Mouse (Mus musculus) yolk sac, embryonic 10.5 days (tissue): ENCODE measurements around the gene a.
"Not testable (repeated sequence)": the region's sequence is repeated elsewhere in the genome, so short reads cannot be mapped to it uniquely, and the experiment has no call there.

Experiments used
- DNase-seq: peaks from one replicate; pipeline ENCODE4 v3.0.0-alpha.2; 2017; ENCODE audit warnings: low spot score

a gene

GRCm38 (mm10) chr2:155053512-155053911, 262.3 kb downstream of the a start:
- not testable (repeated sequence) for DNase-seq

GRCm38 (mm10) chr2:155054672-155055071, 263.5 kb downstream of the a start:
- DNase-seq = no peak

GRCm38 (mm10) chr2:155056076-155056578, 264.9 kb downstream of the a start:
- peak; percentile 74 for DNase-seq

- DNase-seq = no peak
Observed at GRCm38 (mm10) chr2:155057361-155057760, 266.2 kb downstream of the a start.

- DNase-seq = no peak
Observed at GRCm38 (mm10) chr2:155071027-155071426, 279.8 kb downstream of the a start.

- no peak for DNase-seq
Observed at GRCm38 (mm10) chr2:155072353-155073145, 281.3 kb downstream of the a start.

GRCm38 (mm10) chr2:155073347-155073746, 282.1 kb downstream of the a start:
- DNase-seq = no peak

- DNase-seq = peak; percentile 96
Observed at GRCm38 (mm10) chr2:155073978-155074765, 283.0 kb downstream of the a start, which contains the start of gene Ahcy. Gene Ahcy (minus strand): TSS chr2:155074497.

- DNase-seq = no peak
Observed at GRCm38 (mm10) chr2:155074766-155075330, 283.6 kb downstream of the a start.

GRCm38 (mm10) chr2:155075649-155076048, 284.4 kb downstream of the a start:
- no peak for DNase-seq

- DNase-seq = peak; percentile 38
Observed at GRCm38 (mm10) chr2:155079500-155080178, 288.4 kb downstream of the a start.

- DNase-seq = no peak
Observed at GRCm38 (mm10) chr2:155080179-155080530, 289.0 kb downstream of the a start.

GRCm38 (mm10) chr2:155081056-155081455, 289.9 kb downstream of the a start:
- DNase-seq = no peak

GRCm38 (mm10) chr2:155082121-155082803, 291.1 kb downstream of the a start:
- peak; percentile 52 for DNase-seq

GRCm38 (mm10) chr2:155084546-155084945, 293.3 kb downstream of the a start:
- no peak for DNase-seq

GRCm38 (mm10) chr2:155086328-155086727, 295.1 kb downstream of the a start:
- no peak for DNase-seq

GRCm38 (mm10) chr2:155088264-155088663, 297.1 kb downstream of the a start:
- DNase-seq = no peak

GRCm38 (mm10) chr2:155090909-155091742, 299.9 kb downstream of the a start:
- peak; percentile 43 for DNase-seq

GRCm38 (mm10) chr2:155091743-155092075, 300.5 kb downstream of the a start:
- no peak for DNase-seq

GRCm38 (mm10) chr2:155093418-155093817, 302.2 kb downstream of the a start:
- DNase-seq = no peak
